Mouse (Mus musculus) layer of hippocampus, postnatal 36 days (tissue): ENCODE data around the gene Fras1. TPM values are rescaled to one million over a fixed set of nuclear protein-coding genes. Genes with fewer than 3 reads are reported as not detected.
A peak's percentile ranks its signal among the peaks of the same experiment; 100 is the strongest.

ENCODE experiments used
- DNase-seq, 2 experiments: peaks; one replicate each; pipeline ENCODE4 v3.0.0; 2022
- total RNA-seq, 2 experiments: library from RNA; stranded (reverse); gene quantifications; 2 replicates each; pipeline ENCODE4 v1.2.3; 2021

Fras1 gene
- total RNA-seq, 2 experiments from 2014 or later = 11.4 to 13.4 TPM

GRCm38 (mm10) chr5:96584730-96585129 is 211.0 kb downstream of the Fras1 start:
- peak; percentile 7 to 15 for DNase-seq

GRCm38 (mm10) chr5:96590621-96591020 is 216.9 kb downstream of the Fras1 start:
- DNase-seq = no peak

GRCm38 (mm10) chr5:96595793-96596192 is 222.0 kb downstream of the Fras1 start:
- no peak for DNase-seq

- DNase-seq = no peak
Observed at GRCm38 (mm10) chr5:96603974-96604769, 230.4 kb downstream of the Fras1 start.

- DNase-seq = peak; percentile 11 to 15
Observed at GRCm38 (mm10) chr5:96608036-96608435, 234.3 kb downstream of the Fras1 start.

- DNase-seq = no peak
Observed at GRCm38 (mm10) chr5:96608581-96609280, 235.0 kb downstream of the Fras1 start.

- no peak for DNase-seq
Observed at GRCm38 (mm10) chr5:96612077-96612476, 238.3 kb downstream of the Fras1 start.

GRCm38 (mm10) chr5:96616954-96617646 is 243.3 kb downstream of the Fras1 start:
- no peak for DNase-seq

- no peak for DNase-seq
Observed at GRCm38 (mm10) chr5:96618008-96618407, 244.3 kb downstream of the Fras1 start.

GRCm38 (mm10) chr5:96620209-96620608 is 246.5 kb downstream of the Fras1 start:
- DNase-seq = no peak

GRCm38 (mm10) chr5:96620618-96621017 is 246.9 kb downstream of the Fras1 start:
- DNase-seq = no peak

- no peak for DNase-seq
Observed at GRCm38 (mm10) chr5:96622604-96623352, 249.0 kb downstream of the Fras1 start.

GRCm38 (mm10) chr5:96629851-96630250 is 256.1 kb downstream of the Fras1 start:
- no peak for DNase-seq

- DNase-seq = no peak
Observed at GRCm38 (mm10) chr5:96635146-96635862, 261.5 kb downstream of the Fras1 start.

- peak in 1 of 2 experiments; percentile 8 for DNase-seq
Observed at GRCm38 (mm10) chr5:96635866-96636265, 262.1 kb downstream of the Fras1 start.

- no peak for DNase-seq
Observed at GRCm38 (mm10) chr5:96639213-96639910, 265.6 kb downstream of the Fras1 start.

GRCm38 (mm10) chr5:96641297-96641696 is 267.5 kb downstream of the Fras1 start:
- DNase-seq = no peak

GRCm38 (mm10) chr5:96675676-96676075 is 301.9 kb downstream of the Fras1 start:
- no peak for DNase-seq

GRCm38 (mm10) chr5:96677498-96677897 is 303.7 kb downstream of the Fras1 start:
- DNase-seq = peak in 1 of 2 experiments; percentile 24

- DNase-seq = no peak
Observed at GRCm38 (mm10) chr5:96681085-96681484, 307.3 kb downstream of the Fras1 start.

GRCm38 (mm10) chr5:96682777-96683176 is 309.0 kb downstream of the Fras1 start:
- no peak for DNase-seq
